Mouse (Mus musculus): ENCODE measurements around the gene Maneal.

DNA sequence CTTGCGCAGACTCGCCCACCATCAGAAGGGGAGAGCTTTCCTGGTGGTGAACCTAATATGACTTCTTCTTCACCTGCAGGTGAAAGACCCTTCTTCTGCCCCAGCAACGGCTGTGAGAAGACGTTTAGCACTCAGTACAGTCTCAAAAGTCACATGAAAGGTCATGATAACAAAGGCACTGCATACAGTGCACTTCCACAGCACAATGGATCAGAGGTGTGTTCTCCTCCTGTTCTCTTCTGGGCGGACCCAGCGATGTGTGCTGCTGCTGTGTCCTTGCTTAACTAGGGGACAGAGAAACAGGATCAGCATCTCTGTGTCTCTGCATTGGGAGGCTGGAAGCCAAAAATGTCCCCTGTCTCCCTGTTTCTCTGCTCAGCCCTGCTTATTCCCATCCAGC is 37.0 kb downstream of the Maneal start:
- TF ChIP-seq CTCF (conservative IDR thresholded peaks at IDR 0.05 in 1 of 2, IDR thresholded peaks at IDR 0.05 in 1 of 2; ENCODE audit: low read depth in 2 of 2, low read length in 2 of 2) (no peak), KAT2A (IDR thresholded peaks at IDR 0.05; ENCODE audit: insufficient replicate concordance, low read length) (no peak)

All from CH12.LX (cell line).